Comparison of ENCODE assay signal across 8 mouse cellular contexts in genomic region chr14:12112548-12113011, GRCm38 (mm10).
DNase-seq lines count a peak whose midpoint lies in the region; ATAC-seq and TF ChIP-seq lines count a peak whose summit lies in the region.

No protein-coding gene starts in this region.

- H3ac ChIP-seq in C2C12 (ENCODE audit: control insufficient read depth, insufficient read length, low read depth), result no peak overlapping the region

- WGBS in intestine, postnatal 0 days, result 55% methylated on average over 2 of the region's 2 CpGs
- WGBS in midbrain, embryonic 13.5 days, result 62% methylated on average over 2 of the region's 2 CpGs
- 62% methylated on average over 2 of the region's 2 CpGs for WGBS in hindbrain, embryonic 11.5 days

- H3K27me3 ChIP-seq in C2C12 (ENCODE audit: control insufficient read depth, insufficient read depth, insufficient read length), result no peaks in the 10 kb centered on the region
- no peaks in the 10 kb centered on the region for H3K27me3 ChIP-seq in intestine, postnatal 0 days (replicated peaks; ENCODE audit: control insufficient read depth, insufficient read depth, low read length)
- H3K27me3 ChIP-seq in midbrain, embryonic 13.5 days, result no peaks in the 10 kb centered on the region
- H3K27me3 ChIP-seq in hindbrain, embryonic 11.5 days (ENCODE audit: control insufficient read depth, insufficient read depth, low read length), result no peaks in the 10 kb centered on the region

- H3K79me3 ChIP-seq in C2C12 (ENCODE audit: low read depth), result no peaks in the 10 kb centered on the region

- DNase-seq in cerebellum, adult 11-12 months, result no peak
- peak; percentile 30 for DNase-seq in cerebellum, adult 9-10 months
- DNase-seq in kidney, postnatal 36 days, result peak; percentile 92
- no peak for DNase-seq in hindbrain, embryonic 11.5 days (ENCODE audit: low spot score)

- H3K9me3 ChIP-seq in intestine, postnatal 0 days (ENCODE audit: control insufficient read depth), result no peaks in the 10 kb centered on the region
- H3K9me3 ChIP-seq in midbrain, embryonic 13.5 days, result no peaks in the 10 kb centered on the region
- H3K9me3 ChIP-seq in hindbrain, embryonic 11.5 days (ENCODE audit: control insufficient read depth, low read length), result no peaks in the 10 kb centered on the region

- H3K4me1 ChIP-seq in intestine, postnatal 0 days (replicated peaks; ENCODE audit: control insufficient read depth, insufficient read depth, low read length), result peaks cover 6% of the 10 kb centered on the region; the same call in 1 of the 2 replicates
- no peaks in the 10 kb centered on the region for H3K4me1 ChIP-seq in midbrain, embryonic 13.5 days (replicated peaks)
- no peaks in the 10 kb centered on the region for H3K4me1 ChIP-seq in hindbrain, embryonic 11.5 days (replicated peaks; ENCODE audit: control insufficient read depth, insufficient read depth, low read length)

- 0 out of 2 replicates have a peak, but pooled peaks have one; percentile 31 for ATAC-seq in cerebellum, adult (ENCODE audit: insufficient number of reproducible peaks, low FRiP score, low TSS enrichment)
- no peak for ATAC-seq in intestine, postnatal 0 days
- no peak for ATAC-seq in midbrain, embryonic 13.5 days
- no peak for ATAC-seq in hindbrain, embryonic 11.5 days (ENCODE audit: low FRiP score)

- TF ChIP-seq CTCF in C2C12 (IDR thresholded peaks at IDR 0.05; ENCODE audit: control insufficient read depth, insufficient read depth, insufficient read length), result no peak
- TF ChIP-seq CTCF in intestine, postnatal 0 days (IDR thresholded peaks at IDR 0.05; ENCODE audit: low read depth), result no peak

- no peak overlapping the region for H3K9ac ChIP-seq in intestine, postnatal 0 days (ENCODE audit: low read depth, low read length)
- H3K9ac ChIP-seq in midbrain, embryonic 13.5 days (replicated peaks), result no peak overlapping the region
- no peak overlapping the region for H3K9ac ChIP-seq in hindbrain, embryonic 11.5 days (ENCODE audit: low read depth, low read length)

- H3K79me2 ChIP-seq in C2C12 (ENCODE audit: control insufficient read depth, insufficient read depth), result no peaks in the 10 kb centered on the region

- H3K4me3 ChIP-seq in C2C12 (ENCODE audit: insufficient read depth, poor library complexity, severe bottlenecking), result no peak overlapping the region
- H3K4me3 ChIP-seq in intestine, postnatal 0 days (ENCODE audit: low read depth, low read length), result no peak overlapping the region
- no peak overlapping the region for H3K4me3 ChIP-seq in midbrain, embryonic 13.5 days (replicated peaks)
- no peak overlapping the region for H3K4me3 ChIP-seq in hindbrain, embryonic 11.5 days (ENCODE audit: low read depth, low read length)

- H3K4me2 ChIP-seq in intestine, postnatal 0 days (replicated peaks; ENCODE audit: low read depth), result no peak overlapping the region
- H3K4me2 ChIP-seq in midbrain, embryonic 13.5 days (replicated peaks), result no peak overlapping the region
- H3K4me2 ChIP-seq in hindbrain, embryonic 11.5 days (replicated peaks; ENCODE audit: low read depth, low read length), result no peak overlapping the region

- H3K27ac ChIP-seq in intestine, postnatal 0 days (ENCODE audit: low read depth, low read length), result no peak overlapping the region
- no peak overlapping the region for H3K27ac ChIP-seq in midbrain, embryonic 13.5 days
- no peak overlapping the region for H3K27ac ChIP-seq in hindbrain, embryonic 11.5 days (ENCODE audit: low read depth, low read length)

- H3K36me3 ChIP-seq in C2C12 (ENCODE audit: control insufficient read depth, insufficient read depth), result no peaks in the 10 kb centered on the region
- H3K36me3 ChIP-seq in intestine, postnatal 0 days (ENCODE audit: control insufficient read depth, insufficient read depth), result no peaks in the 10 kb centered on the region
- no peaks in the 10 kb centered on the region for H3K36me3 ChIP-seq in midbrain, embryonic 13.5 days
- no peaks in the 10 kb centered on the region for H3K36me3 ChIP-seq in hindbrain, embryonic 11.5 days (ENCODE audit: control insufficient read depth, insufficient read depth, low read length)

TF ChIP-seq in C2C12, 6 proteins besides CTCF, POLR2A, EP300 and RAD21:
- TF ChIP-seq MYOD1 (IDR thresholded peaks at IDR 0.05; ENCODE audit: control insufficient read depth, insufficient read length, low read depth), result no peak
- peak; percentile 32 for TF ChIP-seq USF1 (IDR thresholded peaks at IDR 0.05; ENCODE audit: low read depth)

Comparison
In these comparisons a context has a peak if more than half of its experiments do, and no peak if none do; other contexts are left out.
1. DNase-seq: peak in cerebellum, adult 9-10 months (single experiment) and kidney, postnatal 36 days (2 of 2); none in cerebellum, adult 11-12 months (single experiment) and hindbrain, embryonic 11.5 days (single experiment).